Mouse (Mus musculus): Measurements from ENCODE around the gene Anxa1.
A peak's percentile ranks its signal among the peaks of the same experiment; 100 is the strongest.

The Anxa1 gene

GRCm38 (mm10) chr19:20390455-20390994, at the start of gene Anxa1:
Gene Anxa1, minus strand, starts transcription at chr19:20390944.
- peak; percentile 20 to 46 for DNase-seq (ENCODE audit: low read depth in 1 of 2, low spot score in 2 of 2)

- DNase-seq (ENCODE audit: low read depth in 1 of 2, low spot score in 2 of 2) = no peak
These were observed 46.3 kb upstream of the Anxa1 start for GRCm38 (mm10) chr19:20437043-20437442.

GRCm38 (mm10) chr19:20434541-20434940, 43.8 kb upstream of the Anxa1 start:
- peak; percentile 14 to 26 for DNase-seq (ENCODE audit: low read depth in 1 of 2, low spot score in 2 of 2)

- DNase-seq (ENCODE audit: low read depth in 1 of 2, low spot score in 2 of 2) = no peak
These were observed 43.2 kb upstream of the Anxa1 start for GRCm38 (mm10) chr19:20433966-20434365.

GRCm38 (mm10) chr19:20426443-20427161, 35.9 kb upstream of the Anxa1 start:
- DNase-seq (ENCODE audit: low read depth in 1 of 2, low spot score in 2 of 2) = no peak

GRCm38 (mm10) chr19:20411276-20411675, 20.5 kb upstream of the Anxa1 start:
- DNase-seq (ENCODE audit: low read depth in 1 of 2, low spot score in 2 of 2) = no peak

- peak in 1 of 2 experiments; percentile 2 for DNase-seq (ENCODE audit: low read depth in 1 of 2, low spot score in 2 of 2)
These were observed 19.1 kb upstream of the Anxa1 start for GRCm38 (mm10) chr19:20409541-20410528.

GRCm38 (mm10) chr19:20406475-20406874, 15.7 kb upstream of the Anxa1 start:
- no peak for DNase-seq (ENCODE audit: low read depth in 1 of 2, low spot score in 2 of 2)

- DNase-seq (ENCODE audit: low read depth in 1 of 2, low spot score in 2 of 2) = no peak
These were observed 14.3 kb upstream of the Anxa1 start for GRCm38 (mm10) chr19:20405015-20405414.

- no peak for DNase-seq (ENCODE audit: low read depth in 1 of 2, low spot score in 2 of 2)
These were observed 13.0 kb upstream of the Anxa1 start for GRCm38 (mm10) chr19:20403740-20404139.

GRCm38 (mm10) chr19:20403219-20403618, 12.5 kb upstream of the Anxa1 start:
- DNase-seq (ENCODE audit: low read depth in 1 of 2, low spot score in 2 of 2) = no peak

- DNase-seq (ENCODE audit: low read depth in 1 of 2, low spot score in 2 of 2) = no peak
These were observed 11.9 kb upstream of the Anxa1 start for GRCm38 (mm10) chr19:20402516-20403200.

- no peak for DNase-seq (ENCODE audit: low read depth in 1 of 2, low spot score in 2 of 2)
These were observed 11.2 kb upstream of the Anxa1 start for GRCm38 (mm10) chr19:20401961-20402360.

GRCm38 (mm10) chr19:20399187-20399586, 8.4 kb upstream of the Anxa1 start:
- no peak for DNase-seq (ENCODE audit: low read depth in 1 of 2, low spot score in 2 of 2)

GRCm38 (mm10) chr19:20397092-20397491, 6.3 kb upstream of the Anxa1 start:
- no peak for DNase-seq (ENCODE audit: low read depth in 1 of 2, low spot score in 2 of 2)

- no peak for DNase-seq (ENCODE audit: low read depth in 1 of 2, low spot score in 2 of 2)
These were observed 3.0 kb upstream of the Anxa1 start for GRCm38 (mm10) chr19:20393556-20394274.

- DNase-seq (ENCODE audit: low read depth in 1 of 2, low spot score in 2 of 2) = no peak
These were observed 1.0 kb downstream of the Anxa1 start for GRCm38 (mm10) chr19:20389723-20390122.

GRCm38 (mm10) chr19:20389245-20389644, 1.5 kb downstream of the Anxa1 start:
- no peak for DNase-seq (ENCODE audit: low read depth in 1 of 2, low spot score in 2 of 2)

GRCm38 (mm10) chr19:20388276-20388675, 2.5 kb downstream of the Anxa1 start:
- no peak for DNase-seq (ENCODE audit: low read depth in 1 of 2, low spot score in 2 of 2)

- no peak for DNase-seq (ENCODE audit: low read depth in 1 of 2, low spot score in 2 of 2)
These were observed 4.4 kb downstream of the Anxa1 start for GRCm38 (mm10) chr19:20386296-20386695.

Data from monocyte, adult 2 months (primary cell).